Mouse (Mus musculus) neutrophil, adult 5-6 weeks (primary cell): ENCODE data around the gene Iqcd. TPM values are rescaled to one million over a fixed set of nuclear protein-coding genes. Genes with fewer than 3 reads are reported as not detected.

Source experiments
- ATAC-seq: fragments of 151-379, 151-347 bp; 2 replicates; pipeline ENCODE4 v1.8.0; 2017; ENCODE audit warnings: mild to moderate bottlenecking, moderate TSS enrichment; ENCODE audit not compliant: insufficient number of reproducible peaks, poor library complexity, low FRiP score, severe bottlenecking; ENCODE audit errors: extremely low read depth
- total RNA-seq: library from RNA; stranded (forward); fragments of 200-1000 nt; gene quantifications from 2 replicates; pipeline ENCODE4 v1.2.3, GENCODE M21; 2017

Iqcd gene
- total RNA-seq, 1 experiment from 2014 or later, result 0.47 TPM

- no peak for ATAC-seq
Measured at GRCm38 (mm10) chr5:120594485-120594884, 5.7 kb downstream of the Iqcd start.

DNA sequence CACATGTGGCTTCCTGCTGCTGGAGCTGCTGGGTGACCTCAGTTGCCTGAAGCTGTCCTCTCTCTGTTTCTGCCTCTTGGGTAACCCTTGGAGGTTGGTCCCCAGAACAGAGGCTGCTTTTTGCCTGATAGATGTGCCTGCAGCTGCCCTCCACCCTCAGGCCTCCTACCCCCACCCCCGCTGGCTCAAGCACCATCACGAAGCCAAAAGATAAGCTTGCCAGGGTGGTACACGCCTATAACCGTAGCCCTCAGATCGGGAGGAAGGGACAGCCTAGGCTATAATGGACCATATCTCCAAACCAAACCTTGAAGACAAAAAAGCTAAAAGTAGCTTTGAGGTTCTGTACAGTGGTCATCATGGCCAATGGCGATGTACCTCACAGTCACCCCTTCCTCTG, 10.8 kb downstream of the Iqcd start:
- ATAC-seq, result no peak

DNA sequence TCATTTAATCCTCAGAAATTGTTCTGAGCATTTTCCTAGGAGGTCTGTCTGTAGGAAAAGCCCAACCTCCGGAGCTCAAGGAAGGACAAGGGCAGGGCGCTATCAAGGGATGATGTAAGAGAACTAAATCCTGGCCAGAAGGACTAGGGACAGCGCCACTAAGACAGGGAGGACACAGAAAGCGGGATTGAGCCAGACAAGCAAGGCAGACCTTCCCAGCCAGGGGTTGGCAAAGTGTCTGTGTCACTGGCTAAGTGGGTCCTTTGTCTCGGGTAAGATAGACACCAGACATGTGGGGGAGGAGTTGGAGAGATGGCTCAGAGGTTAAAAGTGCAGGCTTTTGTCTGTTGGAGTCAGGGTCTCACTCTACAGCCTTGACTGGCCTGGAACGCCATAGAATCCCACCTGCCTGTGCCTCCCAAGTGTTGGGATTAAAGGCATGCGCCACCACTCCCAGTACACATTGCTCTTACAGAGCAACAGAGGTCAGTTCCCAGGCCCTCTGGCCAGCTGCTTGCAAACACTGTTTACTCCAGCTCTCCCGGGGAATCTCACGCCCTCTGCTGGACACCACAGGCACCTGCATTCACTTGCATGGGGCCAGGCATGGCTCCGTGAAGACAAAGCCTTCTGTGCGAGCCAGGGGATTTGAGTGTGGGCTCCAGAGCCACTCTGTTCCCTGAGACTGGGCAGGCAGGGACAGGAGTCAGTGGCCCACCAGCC, 12.3 kb downstream of the Iqcd start:
- no peak for ATAC-seq

DNA sequence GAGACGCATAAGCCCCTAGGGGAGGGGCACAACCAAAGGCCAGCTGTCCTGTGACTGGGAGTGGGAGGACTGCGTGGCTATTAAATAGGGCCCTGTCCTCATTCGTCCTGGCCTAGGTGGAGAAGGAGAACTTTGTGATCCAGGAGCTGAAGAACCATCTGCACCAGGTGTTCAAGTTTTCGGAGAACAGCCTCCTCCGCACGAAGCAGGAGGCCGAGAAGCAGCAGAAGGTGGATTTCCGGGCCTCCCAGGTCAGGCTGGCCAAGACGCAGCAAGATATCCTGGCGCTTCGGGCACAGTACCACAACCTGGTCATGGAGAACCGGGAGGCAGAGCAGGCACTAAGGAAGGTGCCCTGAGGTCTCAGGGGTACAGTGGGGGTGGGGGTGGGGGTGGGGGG, 13.4 kb downstream of the Iqcd start:
- ATAC-seq, result no peak

DNA sequence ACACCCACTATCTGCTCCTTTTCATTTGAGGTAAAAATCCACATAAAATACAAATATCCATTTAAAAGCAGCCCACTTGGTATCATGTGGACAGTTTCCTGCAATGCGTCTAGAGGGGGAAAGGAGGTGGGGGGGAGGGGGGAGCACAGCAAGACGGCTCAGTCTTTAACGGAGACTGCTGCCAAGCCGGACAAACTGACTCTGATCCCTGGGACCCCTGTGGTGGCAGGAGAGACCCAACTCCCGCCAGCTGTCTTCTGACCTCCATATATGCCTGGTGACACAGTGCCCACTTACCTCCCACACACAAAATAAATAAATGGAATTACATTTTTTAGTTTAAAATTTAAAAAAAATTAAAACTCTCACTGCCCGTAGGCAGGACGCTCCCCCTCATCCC, 14.7 kb downstream of the Iqcd start:
- no peak for ATAC-seq

DNA sequence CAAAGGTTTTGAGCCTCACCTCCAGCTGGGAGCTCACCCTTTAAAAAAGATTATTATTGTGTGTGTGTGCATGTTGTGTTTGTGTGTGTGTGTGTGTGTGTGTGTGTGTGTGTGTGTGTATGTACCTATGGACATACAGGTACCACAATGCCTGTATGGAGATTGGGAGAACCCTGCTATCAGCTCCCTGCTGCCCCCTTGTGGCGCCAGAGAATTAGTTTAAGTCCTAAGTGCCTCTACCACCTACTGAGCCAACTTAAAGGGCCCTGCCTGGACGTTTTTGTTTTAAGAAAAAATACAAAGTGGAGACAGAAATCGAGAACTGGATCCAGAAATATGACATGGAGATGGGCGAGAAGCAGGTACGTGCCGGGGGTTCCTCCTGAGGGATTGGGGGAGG, 16.0 kb downstream of the Iqcd start:
- ATAC-seq, result peak; percentile 59

GRCm38 (mm10) chr5:120605241-120605661, 16.4 kb downstream of the Iqcd start:
- no peak for ATAC-seq

DNA sequence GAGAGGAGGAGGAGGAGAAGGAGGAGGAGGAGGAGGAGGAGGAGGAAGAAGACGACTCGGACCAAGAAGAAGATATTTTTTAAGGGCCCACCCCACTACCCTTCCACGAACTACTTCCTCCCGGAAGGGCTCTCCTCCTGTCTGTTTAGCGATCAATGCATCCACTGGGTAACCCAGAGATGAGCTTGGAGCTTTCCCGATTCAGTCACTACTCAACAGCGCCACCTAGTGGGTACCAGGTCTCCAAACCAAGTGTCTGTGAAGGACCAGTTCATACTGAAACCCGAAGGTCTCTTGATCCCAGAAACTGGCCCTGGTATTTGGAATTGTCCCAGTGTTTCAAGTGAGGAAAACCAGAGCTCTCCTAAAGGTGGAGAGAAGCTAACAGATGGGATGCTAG, 16.9 kb downstream of the Iqcd start:
- ATAC-seq, result peak; percentile 71

- no peak for ATAC-seq
Measured at GRCm38 (mm10) chr5:120606590-120607200, 17.9 kb downstream of the Iqcd start.

GRCm38 (mm10) chr5:120607335-120607734, 18.5 kb downstream of the Iqcd start:
- no peak for ATAC-seq

DNA sequence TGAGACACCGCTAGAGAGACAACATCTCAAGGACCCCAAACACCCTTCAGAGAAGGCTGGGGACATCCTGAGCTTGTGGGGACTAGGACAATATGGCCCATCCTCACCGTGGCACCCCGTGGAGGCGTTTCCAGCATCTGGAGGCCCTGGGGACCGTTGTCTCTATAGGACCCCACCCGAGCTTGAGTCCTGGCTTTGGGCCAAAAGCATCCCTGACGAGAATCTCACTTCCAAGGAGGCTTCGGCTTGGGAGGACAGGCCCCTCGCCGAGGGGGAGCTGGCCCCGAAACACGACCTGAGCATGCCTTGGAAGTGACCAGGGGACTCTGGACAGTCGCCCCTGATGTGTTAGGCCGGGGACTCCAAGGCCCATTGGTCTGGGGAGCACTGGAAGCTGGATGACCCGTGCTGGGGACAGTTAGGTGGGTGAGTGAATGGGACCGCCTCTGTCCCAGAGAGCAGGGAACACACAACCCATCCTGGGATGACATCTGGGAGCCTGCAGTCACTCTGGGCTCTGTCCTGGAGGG, 20.5 kb downstream of the Iqcd start:
- no peak for ATAC-seq

- ATAC-seq, result no peak
Measured at GRCm38 (mm10) chr5:120610906-120611305, 22.1 kb downstream of the Iqcd start.

GRCm38 (mm10) chr5:120611416-120611815, 22.6 kb downstream of the Iqcd start:
- no peak for ATAC-seq

- peak; percentile 74 for ATAC-seq
Measured at GRCm38 (mm10) chr5:120612442-120612821, 23.6 kb downstream of the Iqcd start, which contains the start of the genes Rita1 and Ddx54. TSS of gene Rita1 (minus strand) at chr5:120612589. TSS of gene Ddx54 (plus strand) at chr5:120612739.

DNA sequence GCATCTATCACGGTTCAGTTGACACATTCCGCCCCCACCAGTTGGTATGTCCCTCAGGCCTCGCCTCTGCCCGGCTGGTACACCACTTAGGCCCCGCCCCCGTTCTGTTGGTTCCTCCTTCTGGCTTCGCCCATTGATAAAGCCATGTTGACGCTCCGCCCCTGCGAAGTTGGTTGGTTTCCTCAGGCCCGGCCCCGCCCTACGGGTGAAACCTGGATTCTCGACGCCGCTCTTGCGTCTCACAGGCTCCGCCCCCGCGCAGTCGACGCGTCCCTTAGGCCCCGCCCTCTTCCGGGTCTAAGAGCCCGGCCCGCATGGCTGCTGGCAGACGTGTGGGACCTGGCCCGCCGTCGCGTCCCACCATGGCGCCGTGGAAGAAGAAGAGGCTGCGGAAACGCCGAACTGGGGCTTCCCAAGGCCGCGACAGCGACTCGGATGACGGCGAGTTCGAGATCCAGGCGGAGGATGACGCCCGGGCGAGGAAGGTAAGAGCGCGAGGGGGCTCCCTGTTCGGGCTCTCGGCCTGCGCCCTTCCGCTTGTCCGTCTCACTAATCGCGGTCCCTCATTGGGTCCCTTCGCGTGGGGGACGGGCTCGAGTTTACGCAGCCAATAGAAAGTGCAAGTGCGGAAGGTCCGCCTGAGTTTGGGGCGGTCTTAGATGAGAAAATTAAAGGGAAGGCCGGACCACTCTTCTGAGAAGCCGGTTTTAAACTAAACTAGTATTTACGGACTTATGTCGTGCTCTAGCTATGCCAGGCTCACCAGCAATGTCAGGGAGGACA, 24.2 kb downstream of the Iqcd start:
- ATAC-seq, result peak; percentile 88

- no peak for ATAC-seq
Measured at GRCm38 (mm10) chr5:120615903-120616302, 27.1 kb downstream of the Iqcd start.

- no peak for ATAC-seq
Measured at GRCm38 (mm10) chr5:120618778-120619177, 30.0 kb downstream of the Iqcd start.

- 0 out of 2 replicates have a peak, but pooled peaks have one; percentile 18 for ATAC-seq
Measured at GRCm38 (mm10) chr5:120619201-120619600, 30.4 kb downstream of the Iqcd start.

DNA sequence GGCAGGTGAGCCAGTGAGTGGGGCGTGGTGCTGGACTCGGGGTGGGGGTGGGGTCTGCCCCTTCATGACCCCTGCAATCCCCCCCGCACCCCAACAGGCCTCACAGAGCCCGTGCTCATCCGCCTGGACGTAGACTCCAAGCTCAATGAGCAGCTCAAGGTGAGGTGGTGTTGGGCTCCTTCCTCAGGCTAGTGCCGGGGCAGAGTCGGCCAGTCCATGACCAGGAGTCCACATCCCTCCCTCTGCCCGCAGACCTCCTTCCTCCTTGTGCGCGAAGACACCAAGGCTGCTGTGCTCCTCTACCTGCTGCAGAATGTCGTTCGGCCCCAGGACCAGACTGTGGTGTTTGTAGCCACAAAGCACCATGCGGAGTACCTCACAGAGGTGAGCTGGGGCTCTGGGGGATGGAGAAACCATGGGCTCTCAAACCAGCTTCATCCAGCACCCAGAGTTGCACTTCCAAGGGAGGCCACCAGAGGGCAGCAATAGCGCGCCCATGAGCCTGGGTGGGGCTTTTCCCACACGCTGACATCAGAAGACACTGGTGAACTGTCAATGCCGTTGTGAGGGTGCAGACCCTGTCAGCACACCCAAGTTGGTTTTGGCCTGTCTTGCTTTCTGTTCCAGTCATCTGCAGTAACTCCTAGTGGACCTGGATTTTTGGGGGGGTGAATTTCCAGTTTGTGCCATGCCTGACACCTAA, 31.7 kb downstream of the Iqcd start:
- ATAC-seq, result peak; percentile 53
